Mouse (Mus musculus) ES-Bruce4 (cell line): ENCODE measurements around the gene Gm19684.

Source experiments
- CTCF ChIP-seq: IDR thresholded peaks from one replicate; pipeline ENCODE4 v1.8.1; 2011; ENCODE audit warnings: low read depth, low read length
- EP300 ChIP-seq: IDR thresholded peaks from 2 replicates; pipeline ENCODE4 v1.6.1; 2011; ENCODE audit warnings: low read depth, low read length; ENCODE audit not compliant: insufficient read depth

DNA sequence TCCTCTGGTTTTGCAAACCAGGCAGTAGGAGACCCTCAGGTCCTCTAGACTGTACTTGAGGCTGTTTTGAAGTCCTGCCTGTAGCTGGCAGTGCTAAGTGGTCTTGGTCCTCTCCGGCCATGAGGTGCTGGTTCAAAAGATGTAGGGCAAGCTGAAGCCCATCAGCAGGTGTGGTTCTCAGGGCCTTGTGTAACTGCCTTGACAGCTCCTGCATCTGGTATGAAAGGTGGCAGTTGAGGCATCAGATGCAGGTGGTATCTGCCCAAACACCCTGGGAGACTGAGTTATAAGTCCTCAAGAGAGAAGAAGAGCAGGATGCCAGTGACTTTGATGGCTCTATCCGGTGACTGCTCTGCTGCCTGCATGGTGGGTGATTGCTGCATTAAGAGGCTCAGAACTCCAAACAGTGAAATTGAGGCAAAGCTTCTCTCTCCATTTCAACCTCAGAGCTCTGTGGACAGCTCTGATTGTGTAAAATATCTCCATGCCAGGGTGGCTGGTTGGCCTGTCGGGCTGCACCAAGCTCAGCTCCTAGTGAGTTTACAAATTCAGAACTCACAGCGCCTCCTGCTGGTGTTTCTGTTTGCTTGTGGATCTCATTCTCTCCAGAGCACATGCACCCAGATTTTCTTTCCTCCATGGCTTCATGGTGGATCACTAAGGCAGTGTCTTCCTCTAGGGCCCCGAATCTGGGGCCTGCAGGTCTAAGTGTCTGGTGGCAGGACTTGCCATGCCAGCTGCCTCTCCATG lies 10.2 kb downstream of the Gm19684 start:
- TF ChIP-seq EP300 (no peak), CTCF (peak; percentile 31)
